Mouse (Mus musculus) stomach, embryonic 16.5 days (tissue): Measurements from ENCODE around the gene Ciao1. TPM values are rescaled to one million over a fixed set of nuclear protein-coding genes. Genes with fewer than 3 reads are reported as not detected.

Source experiments
- ATAC-seq: fragments of 200-750 bp; cut with Nextera tagmentation; 2 replicates; pipeline ENCODE4 v1.8.0; 2017; ENCODE audit warnings: moderate number of reproducible peaks, moderate TSS enrichment; ENCODE audit not compliant: insufficient read depth, low FRiP score
- H3K27ac ChIP-seq: fragments of 300-500 bp; sonication (generic); 2 replicates; pipeline ENCODE4 v1.5.1; 2014; ENCODE audit warnings: low read length
- H3K27me3 ChIP-seq: fragments of 300-500 bp; sonication (generic); 2 replicates; pipeline ENCODE4 v1.6.1; 2014; ENCODE audit warnings: low read length, control low read depth, mixed read lengths; ENCODE audit not compliant: control insufficient read depth, insufficient read depth
- H3K36me3 ChIP-seq: fragments of 300-500 bp; sonication (generic); 2 replicates; pipeline ENCODE4 v1.6.1; 2014; ENCODE audit warnings: low read length; ENCODE audit not compliant: control insufficient read depth, insufficient read depth
- H3K4me1 ChIP-seq: fragments of 300-500 bp; sonication (generic); 2 replicates; pipeline ENCODE4 v1.6.1; 2014; ENCODE audit warnings: low read length, control low read depth, mixed read lengths; ENCODE audit not compliant: control insufficient read depth, insufficient read depth
- H3K4me2 ChIP-seq: fragments of 300-500 bp; sonication (generic); 2 replicates; pipeline ENCODE4 v1.6.1; 2014; ENCODE audit warnings: low read depth, low read length, mixed read lengths
- H3K4me3 ChIP-seq: fragments of 300-500 bp; sonication (generic); replicated peaks from 2 replicates; pipeline ENCODE4 v1.5.1; 2014; ENCODE audit warnings: mild to moderate bottlenecking, low read length
- H3K9ac ChIP-seq: fragments of 300-500 bp; sonication (generic); 2 replicates; pipeline ENCODE4 v1.6.1; 2014; ENCODE audit warnings: low read length
- H3K9me3 ChIP-seq: fragments of 300-500 bp; sonication (generic); replicated peaks from 2 replicates; pipeline ENCODE4 v1.6.1; 2016; ENCODE audit warnings: low read length, control low read depth; ENCODE audit not compliant: control insufficient read depth
- WGBS: fragments of 180-500 bp; shearing (Covaris S2); extraction: QIAGEN DNeasy Blood & Tissue Kit; methylation state at CpG from one replicate; pipeline ENCODE4 v1.1.7; 2014; 5-methylcytosine and 5-hydroxymethylcytosine counted together
- polyA plus RNA-seq: library from polyadenylated mRNA; unstranded; fragments of >200 nt; fragmentation: Nextera tagmentation; extraction: Ambion mirVana; gene quantifications from 2 replicates; pipeline ENCODE4 v1.2.1, GENCODE M21; 2015

The Ciao1 gene
- polyA plus RNA-seq, 1 experiment from 2014 or later, result 58.7 TPM

DNA sequence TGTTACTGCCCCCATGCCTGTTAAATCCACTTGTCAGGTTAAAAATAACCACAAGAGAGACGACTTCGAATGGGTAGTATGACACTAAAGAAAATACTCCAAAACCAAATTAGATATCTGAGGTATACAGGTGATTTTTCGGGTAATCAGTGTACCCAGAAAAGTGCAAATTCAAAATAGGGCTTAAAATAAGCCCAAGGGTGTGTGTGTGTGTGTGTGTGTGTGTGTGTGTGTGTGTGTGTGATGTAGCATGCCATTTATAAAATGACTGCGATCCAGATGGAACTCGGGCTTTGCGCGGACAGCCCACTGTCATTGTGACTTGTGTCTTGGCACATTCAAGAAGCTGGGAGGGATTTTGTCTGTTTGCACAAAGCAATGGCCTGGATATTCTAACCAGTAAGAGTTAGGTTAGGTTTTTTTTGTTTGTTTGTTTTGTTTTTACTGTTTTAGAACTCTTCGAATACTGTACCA is 23.5 kb upstream of the Ciao1 start:
- ATAC-seq, result no peak
- H3K9me3 ChIP-seq, result no peaks in the 10 kb centered on the region
- 5% methylated on average over 8 of the region's 8 CpGs for WGBS

GRCm38 (mm10) chr2:127270300-127271041 is 22.9 kb upstream of the Ciao1 start:
- WGBS, result under 1% methylated on average over 75 of the region's 75 CpGs
- H3K27me3 ChIP-seq, result no peaks in the 10 kb centered on the region
- no peaks in the 10 kb centered on the region for H3K9me3 ChIP-seq
- H3K9ac ChIP-seq, result peak overlapping the region; percentile 85
- peak overlapping the region; percentile 79 for H3K4me2 ChIP-seq
- peak overlapping the region; percentile 72 for H3K4me3 ChIP-seq
- H3K27ac ChIP-seq, result peak overlapping the region; percentile 95
- ATAC-seq, result peak; percentile 94
- H3K4me1 ChIP-seq, result peaks cover 10% of the 10 kb centered on the region
- no peaks in the 10 kb centered on the region for H3K36me3 ChIP-seq

More for the DNA sequence above, 23.5 kb upstream of the Ciao1 start:
- H3K9ac ChIP-seq, result peak overlapping the region; percentile 85
- peak overlapping the region; percentile 95 for H3K27ac ChIP-seq
- peak overlapping the region; percentile 72 for H3K4me3 ChIP-seq
- H3K36me3 ChIP-seq, result no peaks in the 10 kb centered on the region
- peak overlapping the region; percentile 79 for H3K4me2 ChIP-seq
- no peaks in the 10 kb centered on the region for H3K27me3 ChIP-seq
- peaks cover 10% of the 10 kb centered on the region for H3K4me1 ChIP-seq

GRCm38 (mm10) chr2:127269491-127270299 is 22.1 kb upstream of the Ciao1 start, which contains the start of gene Stard7:
TSS of gene Stard7 (plus strand) at chr2:127270218.
- Histone ChIP-seq H3K36me3 (no peaks in the 10 kb centered on the region), H3K4me1 (peaks cover 6% of the 10 kb centered on the region), H3K27me3 (no peaks in the 10 kb centered on the region), H3K9me3 (no peaks in the 10 kb centered on the region), H3K9ac (peak within 1 kb of the TSS; percentile 85), H3K4me2 (peak within 1 kb of the TSS; percentile 79), H3K27ac (peak within 1 kb of the TSS; percentile 95), H3K4me3 (peak within 1 kb of the TSS; percentile 72)
- WGBS, result under 1% methylated on average over 49 of the region's 49 CpGs
- ATAC-seq, result peak; percentile 98

DNA sequence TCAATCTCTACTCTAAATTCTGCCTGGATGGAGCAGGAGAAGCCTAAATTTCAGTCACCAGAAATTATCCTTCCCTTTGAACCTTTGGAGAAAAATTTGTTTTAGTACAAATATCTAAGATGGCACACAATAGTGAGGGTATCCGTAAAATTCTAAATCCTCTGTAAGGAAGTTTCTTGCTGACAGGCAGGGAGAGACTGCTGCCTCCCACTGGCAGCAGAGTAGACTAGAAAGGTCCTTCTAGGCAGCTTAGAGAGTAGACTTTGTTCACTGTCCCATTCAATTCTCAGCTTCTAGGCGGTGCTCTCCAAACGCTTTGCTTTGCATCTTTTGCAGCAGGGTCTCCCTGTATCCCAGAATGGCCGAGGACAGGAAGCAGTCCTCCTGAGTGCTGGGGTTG is 20.2 kb upstream of the Ciao1 start:
- H3K9ac ChIP-seq, result no peak overlapping the region
- H3K27me3 ChIP-seq, result no peaks in the 10 kb centered on the region
- H3K27ac ChIP-seq, result no peak overlapping the region
- H3K9me3 ChIP-seq, result no peaks in the 10 kb centered on the region
- ATAC-seq, result no peak
- 42% methylated on average over 4 of the region's 4 CpGs for WGBS
- H3K36me3 ChIP-seq, result no peaks in the 10 kb centered on the region
- no peak overlapping the region for H3K4me2 ChIP-seq
- peaks cover 3% of the 10 kb centered on the region for H3K4me1 ChIP-seq
- no peak overlapping the region for H3K4me3 ChIP-seq

DNA sequence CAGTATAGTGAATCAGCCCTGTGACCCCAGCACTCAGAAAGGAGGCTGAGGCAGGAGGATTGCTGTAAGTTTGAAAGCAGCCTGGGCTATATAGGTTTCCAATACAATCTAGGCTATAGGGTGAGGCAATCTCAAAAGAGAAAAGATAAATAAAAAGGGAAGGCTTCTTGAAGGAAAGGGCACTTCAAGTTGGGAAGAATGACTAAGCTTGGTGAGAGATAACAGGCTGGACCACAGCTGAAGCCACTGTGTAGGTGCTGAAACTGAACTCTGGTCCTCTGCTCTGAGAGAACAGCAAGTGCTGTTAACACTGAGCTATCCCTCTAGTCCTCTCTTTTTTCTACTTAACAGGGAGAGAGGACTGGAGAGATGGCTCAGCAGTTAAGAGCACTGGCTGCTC is 14.9 kb upstream of the Ciao1 start:
- no peak overlapping the region for H3K27ac ChIP-seq
- no peaks in the 10 kb centered on the region for H3K9me3 ChIP-seq
- H3K36me3 ChIP-seq, result no peaks in the 10 kb centered on the region
- H3K4me3 ChIP-seq, result no peak overlapping the region
- no peak for ATAC-seq
- no peaks in the 10 kb centered on the region for H3K4me1 ChIP-seq
- H3K4me2 ChIP-seq, result no peak overlapping the region
- no peak overlapping the region for H3K9ac ChIP-seq
- H3K27me3 ChIP-seq, result no peaks in the 10 kb centered on the region

DNA sequence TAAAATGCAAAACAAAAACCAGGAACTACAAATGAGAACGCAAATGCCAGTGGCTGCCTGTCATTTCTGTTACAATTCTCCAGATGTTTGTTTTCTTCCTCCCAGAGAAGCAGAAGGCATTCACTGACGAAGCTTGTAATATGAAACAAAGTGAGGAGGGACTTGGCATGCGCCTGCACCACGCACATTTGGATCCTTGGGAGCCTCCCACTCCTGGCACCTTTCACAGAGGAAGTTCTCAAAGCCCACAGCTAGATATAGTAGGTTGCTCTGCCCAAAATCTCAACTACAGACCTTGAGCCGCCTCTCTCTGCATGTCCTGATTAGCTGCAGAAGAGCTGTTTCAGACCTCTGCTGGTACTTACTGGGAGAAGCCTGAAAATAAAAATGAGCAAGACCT is 11.7 kb upstream of the Ciao1 start:
- Histone ChIP-seq H3K4me2 (no peak overlapping the region), H3K4me1 (no peaks in the 10 kb centered on the region), H3K27ac (no peak overlapping the region), H3K4me3 (no peak overlapping the region), H3K36me3 (peaks cover 4% of the 10 kb centered on the region; the same call in 1 of the 2 replicates), H3K9ac (no peak overlapping the region), H3K9me3 (no peaks in the 10 kb centered on the region), H3K27me3 (no peaks in the 10 kb centered on the region)
- ATAC-seq, result no peak
- WGBS, result 78% methylated on average over 5 of the region's 5 CpGs

GRCm38 (mm10) chr2:127255294-127255693 is 7.7 kb upstream of the Ciao1 start:
- WGBS, result 83% methylated on average over 6 of the region's 6 CpGs
- no peak overlapping the region for H3K4me3 ChIP-seq
- H3K27me3 ChIP-seq, result no peaks in the 10 kb centered on the region
- H3K9me3 ChIP-seq, result no peaks in the 10 kb centered on the region
- no peak for ATAC-seq
- no peak overlapping the region for H3K27ac ChIP-seq
- 0 out of 2 replicates have a peak, but pooled peaks cover 7% of the 10 kb centered on the region for H3K4me1 ChIP-seq
- peaks cover 4% of the 10 kb centered on the region; the same call in 1 of the 2 replicates for H3K36me3 ChIP-seq
- H3K4me2 ChIP-seq, result no peak overlapping the region
- no peak overlapping the region for H3K9ac ChIP-seq

- Histone ChIP-seq H3K36me3 (peaks cover 4% of the 10 kb centered on the region; the same call in 1 of the 2 replicates), H3K27ac (no peak overlapping the region), H3K4me1 (0 out of 2 replicates have a peak, but pooled peaks cover 7% of the 10 kb centered on the region), H3K9ac (no peak overlapping the region), H3K9me3 (no peaks in the 10 kb centered on the region), H3K4me3 (no peak overlapping the region), H3K27me3 (no peaks in the 10 kb centered on the region), H3K4me2 (no peak overlapping the region)
- no peak for ATAC-seq
- WGBS, result 91% methylated on average over 3 of the region's 3 CpGs
Observed at GRCm38 (mm10) chr2:127254604-127255134, 7.1 kb upstream of the Ciao1 start.

- ATAC-seq, result no peak
- H3K4me1 ChIP-seq, result peaks cover 16% of the 10 kb centered on the region; the same call in 1 of the 2 replicates
- H3K4me2 ChIP-seq, result no peak overlapping the region
- no peaks in the 10 kb centered on the region for H3K27me3 ChIP-seq
- no peak overlapping the region for H3K4me3 ChIP-seq
- H3K27ac ChIP-seq, result no peak overlapping the region
- peaks cover 4% of the 10 kb centered on the region; the same call in 1 of the 2 replicates for H3K36me3 ChIP-seq
- no peak overlapping the region for H3K9ac ChIP-seq
- WGBS, result 63% methylated on average over 5 of the region's 5 CpGs
- no peaks in the 10 kb centered on the region for H3K9me3 ChIP-seq
Observed at GRCm38 (mm10) chr2:127252787-127253186, 5.2 kb upstream of the Ciao1 start.
